In the genomic region with DNA sequence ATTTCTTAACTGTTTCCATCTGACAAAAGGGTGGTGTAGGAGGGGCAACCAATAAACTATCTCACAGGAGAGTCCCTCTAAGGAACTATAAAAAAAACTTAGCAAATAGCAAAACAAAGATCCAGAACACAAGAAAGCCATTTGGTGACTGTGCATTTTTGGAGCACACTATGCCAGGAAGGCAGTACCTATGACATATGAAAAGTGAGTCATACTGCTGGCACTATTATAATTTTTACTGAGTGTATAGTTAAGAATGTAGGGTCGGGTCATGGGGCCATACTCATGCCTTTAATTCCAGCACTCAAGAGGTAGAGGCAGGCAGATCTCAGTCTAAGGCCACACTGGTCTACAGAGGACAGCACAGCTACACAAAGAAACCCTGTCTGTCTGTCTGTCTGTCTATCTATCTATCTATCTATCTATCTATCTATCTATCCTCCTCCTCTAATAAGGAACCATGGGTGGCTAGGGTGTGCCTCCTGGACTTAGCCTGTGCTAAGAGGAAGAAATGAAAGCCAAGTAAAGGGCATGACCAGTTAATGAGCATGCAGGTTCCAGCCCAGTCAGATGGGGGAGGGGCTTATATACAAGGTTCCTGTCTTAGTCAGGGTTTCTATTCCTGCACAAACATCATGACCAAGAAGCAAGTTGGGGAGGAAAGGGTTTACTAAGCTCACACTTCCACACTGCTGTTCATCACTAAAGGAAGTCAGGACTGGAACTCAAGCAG, we compare ENCODE assay signal across 28 mouse cellular contexts. TPM values are rescaled to one million over a fixed set of nuclear protein-coding genes. Genes with fewer than 3 reads are reported as not detected.
"Had no signal": no experiment of that assay in that cellular context is flagged by ENCODE, and none has a peak within 500 bp of the region (broad histone marks: within the 10 kb centered on the region; RNA-seq: fewer than 3 reads in every experiment).

No protein-coding gene starts in this region.

- H3K4me1 ChIP-seq: limb, embryonic 10.5 days; limb, embryonic 13.5 days; liver, embryonic 12.5 days; midbrain, embryonic 12.5 days; midbrain, embryonic 15.5 days had no signal

- H3K36me3 ChIP-seq: kidney, embryonic 15.5 days; limb, embryonic 10.5 days; limb, embryonic 13.5 days; liver, embryonic 12.5 days; liver, embryonic 15.5 days; lung, embryonic 15.5 days; midbrain, embryonic 12.5 days; midbrain, embryonic 15.5 days had no signal

- DNase-seq: kidney, adult 11 months; kidney, adult 8-10 months; kidney, postnatal 14 days; kidney, postnatal 4 days; liver; lung, adult 18-20 months; lung, postnatal 14 days; lung, postnatal 4 days; right cerebral cortex, postnatal 14 days; right cerebral cortex, postnatal 4 days; thymus, postnatal 36 days had no signal

- ATAC-seq: liver, embryonic 12.5 days; midbrain, embryonic 15.5 days had no signal

- H3K9me3 ChIP-seq: kidney, embryonic 15.5 days; limb, embryonic 10.5 days; limb, embryonic 13.5 days; liver, embryonic 12.5 days; liver, embryonic 15.5 days; lung, embryonic 15.5 days; midbrain, embryonic 12.5 days; midbrain, embryonic 15.5 days had no signal

- H3K4me2 ChIP-seq: kidney, embryonic 15.5 days; limb, embryonic 13.5 days; liver, embryonic 12.5 days; liver, embryonic 15.5 days; lung, embryonic 15.5 days; midbrain, embryonic 12.5 days; midbrain, embryonic 15.5 days had no signal

- H3K9ac ChIP-seq: kidney, embryonic 15.5 days; limb, embryonic 13.5 days; liver, embryonic 12.5 days; liver, embryonic 15.5 days; lung, embryonic 15.5 days; midbrain, embryonic 12.5 days; midbrain, embryonic 15.5 days had no signal

- H3K27ac ChIP-seq: kidney, embryonic 15.5 days; limb, embryonic 10.5 days; limb, embryonic 13.5 days; liver, embryonic 12.5 days; liver, embryonic 15.5 days; lung, embryonic 15.5 days; midbrain, embryonic 12.5 days; midbrain, embryonic 15.5 days had no signal

- H3K4me3 ChIP-seq: kidney, embryonic 15.5 days; limb, embryonic 10.5 days; limb, embryonic 13.5 days; liver, embryonic 12.5 days; liver, embryonic 15.5 days; lung, embryonic 15.5 days; midbrain, embryonic 12.5 days; midbrain, embryonic 15.5 days; myocyte had no signal

RNA-seq across cellular contexts. Expression of a gene that starts 8.3 kb away (rescaled TPM):
- polyA plus RNA-seq: limb, embryonic 10.5 days; liver, embryonic 12.5 days; liver, embryonic 15.5 days; myocyte; neural tube, embryonic 11.5 days had no signal

RNA-seq across cellular contexts. Expression of a gene that starts 35.7 kb away (rescaled TPM):
- polyA plus RNA-seq: limb, embryonic 10.5 days; liver, embryonic 12.5 days had no signal

RNA-seq across cellular contexts. Expression of a gene that starts 42.4 kb away (rescaled TPM):
- total RNA-seq: layer of hippocampus, adult 18-20 months; layer of hippocampus, postnatal 14 days; left cerebral cortex, adult 8-10 months; left cerebral cortex, postnatal 14 days had no signal
- polyA plus RNA-seq: kidney, embryonic 15.5 days; limb, embryonic 10.5 days; limb, embryonic 13.5 days; liver, embryonic 12.5 days; liver, embryonic 15.5 days; lung, embryonic 15.5 days; midbrain, embryonic 12.5 days; midbrain, embryonic 15.5 days; myocyte; neural tube, embryonic 11.5 days; neural tube, embryonic 14.5 days; stomach, embryonic 14.5 days; urinary bladder, adult 2 months had no signal
